Mouse (Mus musculus) spleen, adult 18-20 months (tissue): ENCODE data around the gene Stk26.

Experiments
- DNase-seq, 2 experiments: peaks; one replicate each; pipeline ENCODE4 v3.0.0; 2022; ENCODE audit warnings: mixed read lengths in 2 of 2

Gene Stk26

GRCm38 (mm10) chrX:50926893-50927545, 86.2 kb downstream of the Stk26 start:
- DNase-seq, result no peak

DNA sequence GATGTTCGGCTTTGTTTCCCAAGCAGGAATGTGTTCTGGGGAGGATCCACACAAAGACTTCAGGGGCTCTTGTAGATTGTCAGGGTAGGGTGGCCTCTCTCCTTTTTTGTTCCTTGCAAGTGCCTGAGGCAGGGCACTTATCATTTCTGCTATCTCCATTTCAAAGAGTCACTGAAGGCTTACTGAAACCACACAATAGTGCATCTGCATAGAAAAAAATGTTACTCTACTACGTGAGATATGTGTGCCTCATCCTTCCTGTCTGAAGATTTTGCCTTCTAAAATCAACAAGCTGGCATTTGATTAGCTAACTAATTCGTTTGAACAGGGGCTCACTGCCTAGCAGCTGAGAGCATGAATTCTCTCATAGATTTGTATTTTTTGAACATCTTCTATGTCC, 89.5 kb downstream of the Stk26 start:
- DNase-seq, result no peak

GRCm38 (mm10) chrX:50937117-50937516, 96.3 kb downstream of the Stk26 start:
- DNase-seq, result no peak

DNA sequence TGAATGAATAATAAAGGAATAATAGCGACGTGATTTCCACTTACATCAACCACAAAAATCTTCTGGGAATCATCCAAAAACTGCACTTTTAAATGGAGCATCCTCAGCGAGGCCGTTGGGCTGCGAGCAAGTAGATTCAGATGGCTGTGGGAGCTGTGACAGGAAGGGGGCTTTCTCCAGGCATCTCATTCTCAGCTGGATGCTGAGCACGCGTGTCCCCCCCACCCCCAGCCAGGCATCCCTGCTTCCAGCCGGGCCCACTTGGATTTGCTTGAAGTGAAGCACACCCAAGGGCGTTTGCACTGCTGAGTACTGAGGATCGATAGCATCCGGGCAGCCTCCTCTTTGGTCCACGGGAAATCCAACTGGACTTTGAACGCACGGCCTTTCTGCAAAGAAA, 101.8 kb downstream of the Stk26 start, which contains the start of gene Frmd7:
TSS of gene Frmd7 (minus strand) at position 101 of the 400 bp plus-strand sequence.
- no peak for DNase-seq
